Mouse (Mus musculus) intestine, embryonic 16.5 days (tissue): ENCODE results near the gene Gm13102. TPM values are rescaled to one million over a fixed set of nuclear protein-coding genes. Genes with fewer than 3 reads are reported as not detected.
"Not testable (repeated sequence)": the region's sequence is repeated elsewhere in the genome, so short reads cannot be mapped to it uniquely, and the experiment has no call there.

Source experiments
- ATAC-seq: fragments of 200-750 bp; cut with Nextera tagmentation; 2 replicates; pipeline ENCODE4 v1.8.0; 2017; ENCODE audit warnings: moderate TSS enrichment, moderate library complexity
- H3K27ac ChIP-seq: fragments of 300-500 bp; sonication (generic); 2 replicates; pipeline ENCODE4 v1.5.1; 2014; ENCODE audit warnings: mild to moderate bottlenecking, low read length
- H3K27me3 ChIP-seq: fragments of 300-500 bp; sonication (generic); replicated peaks from 2 replicates; pipeline ENCODE4 v1.6.1; 2014; ENCODE audit warnings: low read length, control low read depth, mixed read lengths; ENCODE audit not compliant: control insufficient read depth, insufficient read depth
- H3K36me3 ChIP-seq: fragments of 300-500 bp; sonication (generic); 2 replicates; pipeline ENCODE4 v1.6.1; 2014; ENCODE audit warnings: low read length, control low read depth; ENCODE audit not compliant: control insufficient read depth, insufficient read depth
- H3K4me1 ChIP-seq: fragments of 300-500 bp; sonication (generic); 2 replicates; pipeline ENCODE4 v1.6.1; 2014; ENCODE audit warnings: low read length, control low read depth, mixed read lengths; ENCODE audit not compliant: control insufficient read depth, insufficient read depth
- H3K4me2 ChIP-seq: fragments of 300-500 bp; sonication (generic); 2 replicates; pipeline ENCODE4 v1.6.1; 2014; ENCODE audit warnings: low read depth, low read length, control low read depth
- H3K4me3 ChIP-seq: fragments of 300-500 bp; sonication (generic); 2 replicates; pipeline ENCODE4 v1.5.1; 2014; ENCODE audit warnings: mild to moderate bottlenecking, low read length
- H3K9ac ChIP-seq: fragments of 300-500 bp; sonication (generic); 2 replicates; pipeline ENCODE4 v1.6.1; 2014; ENCODE audit warnings: low read depth, low read length
- H3K9me3 ChIP-seq: fragments of 300-500 bp; sonication (generic); 2 replicates; pipeline ENCODE4 v1.6.1; 2016; ENCODE audit warnings: low read length, control low read depth; ENCODE audit not compliant: control insufficient read depth
- WGBS: fragments of 180-500 bp; shearing (Covaris S2); extraction: QIAGEN DNeasy Blood & Tissue Kit; methylation state at CpG from one replicate; pipeline ENCODE4 v1.1.7; 2014; 5-methylcytosine and 5-hydroxymethylcytosine counted together
- polyA plus RNA-seq: library from polyadenylated mRNA; unstranded; fragments of >200 nt; fragmentation: Nextera tagmentation; extraction: Ambion mirVana; gene quantifications from 2 replicates; pipeline ENCODE4 v1.2.1, GENCODE M21; 2015

Gm13102 gene
- polyA plus RNA-seq: not detected in 2 replicates

DNA sequence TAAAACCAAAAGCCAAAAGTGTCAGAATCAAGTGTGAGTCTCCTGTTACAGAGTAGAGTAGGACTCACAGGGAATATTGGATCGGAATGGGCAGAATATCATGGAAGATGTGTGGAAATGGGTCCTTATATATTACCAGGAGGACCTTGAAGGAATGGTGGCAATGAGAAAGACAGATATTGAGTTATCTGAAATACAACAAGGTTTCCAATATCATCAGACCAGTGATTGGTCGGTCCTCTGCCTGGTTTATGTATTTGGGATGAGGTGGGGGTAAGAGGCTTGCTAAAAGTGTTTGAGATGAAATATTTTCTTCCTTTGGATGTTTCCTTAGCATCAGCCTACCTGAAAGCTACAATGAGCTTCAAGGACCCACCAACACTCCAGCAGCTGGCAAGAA is at the start of gene Gm13102:
TSS of gene Gm13102 (plus strand) at position 301 of the 400 bp plus-strand sequence.
- not testable (repeated sequence) for H3K4me1 ChIP-seq, H3K36me3 ChIP-seq, H3K4me3 ChIP-seq, H3K9me3 ChIP-seq, H3K27me3 ChIP-seq, H3K4me2 ChIP-seq, H3K9ac ChIP-seq, H3K27ac ChIP-seq, ATAC-seq
- no CpG with 5 or more reads among the region's 2 CpGs for WGBS

DNA sequence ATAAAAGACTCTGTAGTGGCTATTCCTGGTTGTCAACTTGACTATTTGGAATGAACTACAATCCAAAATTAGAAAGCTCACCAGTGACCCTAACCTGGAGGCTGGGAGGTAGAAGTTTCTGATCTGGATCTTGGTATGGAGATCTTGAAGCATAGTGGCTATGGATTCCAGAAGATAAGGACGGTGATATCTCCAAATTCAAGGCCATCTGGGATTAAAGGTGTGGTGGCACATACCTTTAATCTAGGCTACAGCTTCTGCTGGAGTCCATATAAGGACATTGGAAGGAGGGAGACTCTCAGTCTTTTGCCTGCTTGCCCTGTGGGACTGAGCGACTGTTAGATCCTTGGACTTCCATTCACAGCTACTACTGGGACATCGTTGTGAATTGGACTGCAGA is 47.4 kb upstream of the Gm13102 start, which contains the start of gene Pramel4:
TSS of gene Pramel4 (plus strand) at position 301 of the 400 bp plus-strand sequence.
- H3K36me3 ChIP-seq, H3K27ac ChIP-seq, H3K4me3 ChIP-seq, H3K27me3 ChIP-seq, H3K4me2 ChIP-seq, H3K9ac ChIP-seq, ATAC-seq, H3K9me3 ChIP-seq, H3K4me1 ChIP-seq: not testable (repeated sequence)
- WGBS: 85% methylated on average over 3 of the region's 3 CpGs

Other genes with a start within 250 kb of the Gm13102 start
- gene Pramef6, start 206.1 kb upstream of the Gm13102 start, polyA plus RNA-seq: not detected in 2 replicates
- not detected in 2 replicates for gene Pramef25, start 155.5 kb upstream of the Gm13102 start, polyA plus RNA-seq
- gene Gm13101, start 139.5 kb upstream of the Gm13102 start, polyA plus RNA-seq: not detected in 2 replicates
- gene Pramef17, start 112.1 kb upstream of the Gm13102 start, polyA plus RNA-seq: not detected in 2 replicates
- gene Pramel4, start 47.3 kb upstream of the Gm13102 start, polyA plus RNA-seq: not detected in 2 replicates
- gene Oog3, start 56.2 kb downstream of the Gm13102 start, polyA plus RNA-seq: not detected in 2 replicates
- gene Oog2, start 84.2 kb downstream of the Gm13102 start, polyA plus RNA-seq: not detected in 2 replicates
- not detected in 2 replicates for gene C87977, start 106.8 kb downstream of the Gm13102 start, polyA plus RNA-seq
- gene Pramel5, start 174.0 kb downstream of the Gm13102 start, polyA plus RNA-seq: not detected in 2 replicates
- gene Gm13128, start 223.8 kb downstream of the Gm13102 start, polyA plus RNA-seq: not detected in 2 replicates